Mouse (Mus musculus) ovary, postnatal 10 days (tissue): ENCODE results near the gene Ssna1.

ENCODE experiments used
- DNase-seq: peaks from one replicate; pipeline ENCODE4 v3.0.0; 2022; ENCODE audit warnings: low spot score

The Ssna1 gene

GRCm38 (mm10) chr2:25231038-25231437 lies 41.2 kb downstream of the Ssna1 start:
- no peak for DNase-seq

- no peak for DNase-seq
These were observed 41.7 kb downstream of the Ssna1 start for GRCm38 (mm10) chr2:25230581-25230980.

GRCm38 (mm10) chr2:25229582-25229981 lies 42.7 kb downstream of the Ssna1 start:
- no peak for DNase-seq

- no peak for DNase-seq
These were observed 43.2 kb downstream of the Ssna1 start for GRCm38 (mm10) chr2:25228995-25229530.

GRCm38 (mm10) chr2:25228431-25228889 lies 43.8 kb downstream of the Ssna1 start:
- peak; percentile 57 for DNase-seq

- no peak for DNase-seq
These were observed 44.8 kb downstream of the Ssna1 start for GRCm38 (mm10) chr2:25227406-25227805.

GRCm38 (mm10) chr2:25226864-25227263 lies 45.4 kb downstream of the Ssna1 start:
- DNase-seq, result no peak

GRCm38 (mm10) chr2:25225811-25226379 lies 46.3 kb downstream of the Ssna1 start:
- no peak for DNase-seq

GRCm38 (mm10) chr2:25224766-25225752 lies 47.2 kb downstream of the Ssna1 start:
- peak; percentile 87 for DNase-seq

GRCm38 (mm10) chr2:25224492-25224765 lies 47.8 kb downstream of the Ssna1 start, which contains the start of gene Tubb4b:
Gene Tubb4b (minus strand): TSS chr2:25224702.
- DNase-seq, result no peak

- DNase-seq, result peak; percentile 30
These were observed 48.4 kb downstream of the Ssna1 start for GRCm38 (mm10) chr2:25223681-25224491.

GRCm38 (mm10) chr2:25221331-25221772 lies 50.9 kb downstream of the Ssna1 start:
- no peak for DNase-seq
